Mouse (Mus musculus) hindbrain, embryonic 16.5 days (tissue): Measurements from ENCODE around the gene Olfr1247. TPM values are rescaled to one million over a fixed set of nuclear protein-coding genes. Genes with fewer than 3 reads are reported as not detected.
"Not testable (repeated sequence)": the region's sequence is repeated elsewhere in the genome, so short reads cannot be mapped to it uniquely, and the experiment has no call there.

Experiments
- ATAC-seq: fragments of 200-750 bp; cut with Nextera tagmentation; 2 replicates; pipeline ENCODE4 v1.8.0; 2017; ENCODE audit warnings: moderate TSS enrichment, moderate library complexity
- H3K27ac ChIP-seq: fragments of 300-500 bp; sonication (generic); 2 replicates; pipeline ENCODE4 v1.5.1; 2014; ENCODE audit warnings: low read depth, mild to moderate bottlenecking, control low read depth, low read length, moderate library complexity
- H3K27me3 ChIP-seq: fragments of 300-500 bp; sonication (generic); replicated peaks from 2 replicates; pipeline ENCODE4 v1.6.1; 2014; ENCODE audit warnings: low read length; ENCODE audit not compliant: control insufficient read depth, insufficient read depth
- H3K36me3 ChIP-seq: fragments of 300-500 bp; sonication (generic); 2 replicates; pipeline ENCODE4 v1.6.1; 2014; ENCODE audit warnings: mild to moderate bottlenecking, low read length, moderate library complexity, mixed read lengths; ENCODE audit not compliant: control insufficient read depth, insufficient read depth
- H3K4me1 ChIP-seq: fragments of 300-500 bp; sonication (generic); 2 replicates; pipeline ENCODE4 v1.6.1; 2014; ENCODE audit warnings: low read depth, low read length; ENCODE audit not compliant: control insufficient read depth, insufficient read depth
- H3K4me2 ChIP-seq: fragments of 300-500 bp; sonication (generic); 2 replicates; pipeline ENCODE4 v1.6.1; 2014; ENCODE audit warnings: mild to moderate bottlenecking, low read length, control low read depth, moderate library complexity
- H3K4me3 ChIP-seq: fragments of 300-500 bp; sonication (generic); 2 replicates; pipeline ENCODE4 v1.5.1; 2014; ENCODE audit warnings: mild to moderate bottlenecking, low read length, control low read depth, moderate library complexity
- H3K9ac ChIP-seq: fragments of 300-500 bp; sonication (generic); 2 replicates; pipeline ENCODE4 v1.6.1; 2014; ENCODE audit warnings: low read depth, mild to moderate bottlenecking, control low read depth, low read length, moderate library complexity
- H3K9me3 ChIP-seq: fragments of 300-500 bp; sonication (generic); 2 replicates; pipeline ENCODE4 v1.6.1; 2014; ENCODE audit warnings: mild to moderate bottlenecking, low read length, moderate library complexity; ENCODE audit not compliant: control insufficient read depth
- WGBS: fragments of 180-500 bp; shearing (Covaris S2); extraction: QIAGEN DNeasy Blood & Tissue Kit; methylation state at CpG from one replicate; pipeline ENCODE4 v1.1.7; 2014; 5-methylcytosine and 5-hydroxymethylcytosine counted together
- polyA plus RNA-seq: library from polyadenylated mRNA; unstranded; fragments of >200 nt; fragmentation: Nextera tagmentation; extraction: Ambion mirVana; gene quantifications from 2 replicates; pipeline ENCODE4 v1.2.1, GENCODE M21; 2015

Gene Olfr1247
- not detected in 2 replicates for polyA plus RNA-seq

GRCm38 (mm10) chr2:89614030-89614429 lies at the start of gene Olfr1247:
Gene Olfr1247 (minus strand): TSS chr2:89614130.
- Histone ChIP-seq H3K27ac (no peak within 1 kb of the TSS), H3K4me2 (no peak within 1 kb of the TSS), H3K9me3 (no peaks in the 10 kb centered on the region), H3K36me3 (no peaks in the 10 kb centered on the region), H3K4me3 (no peak within 1 kb of the TSS), H3K4me1 (no peaks in the 10 kb centered on the region), H3K9ac (no peak within 1 kb of the TSS), H3K27me3 (no peaks in the 10 kb centered on the region)
- 95% methylated on average over 2 of the region's 2 CpGs for WGBS
- no peak for ATAC-seq

DNA sequence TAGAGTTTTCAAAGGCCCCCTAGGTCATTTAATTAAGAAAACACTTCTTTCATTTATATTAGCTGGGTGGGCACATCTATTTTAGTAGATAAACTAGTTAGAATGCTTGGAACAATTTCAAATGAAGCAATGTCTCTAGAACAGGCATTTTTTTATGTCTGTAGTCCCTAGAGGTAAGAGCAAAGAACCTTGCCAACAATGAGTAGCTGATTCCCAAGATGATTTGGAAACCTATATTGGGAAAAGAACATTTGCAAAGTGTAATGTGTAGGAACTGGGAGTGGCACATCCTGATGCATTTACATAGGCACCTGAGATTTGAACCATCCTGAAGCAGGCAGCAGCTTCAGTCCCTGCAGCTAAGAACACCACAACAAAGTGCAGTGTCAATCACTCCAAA lies 47.4 kb upstream of the Olfr1247 start, which contains the start of gene Olfr1250:
Gene Olfr1250 (minus strand): TSS at position 101 of the 400 bp plus-strand sequence.
- no peaks in the 10 kb centered on the region for H3K9me3 ChIP-seq
- H3K4me2 ChIP-seq, result no peak within 1 kb of the TSS
- no peaks in the 10 kb centered on the region for H3K36me3 ChIP-seq
- H3K4me3 ChIP-seq, result no peak within 1 kb of the TSS
- H3K27me3 ChIP-seq, result no peaks in the 10 kb centered on the region
- H3K9ac ChIP-seq, result no peak within 1 kb of the TSS
- no peaks in the 10 kb centered on the region for H3K4me1 ChIP-seq
- no peak within 1 kb of the TSS for H3K27ac ChIP-seq
- ATAC-seq, result no peak

DNA sequence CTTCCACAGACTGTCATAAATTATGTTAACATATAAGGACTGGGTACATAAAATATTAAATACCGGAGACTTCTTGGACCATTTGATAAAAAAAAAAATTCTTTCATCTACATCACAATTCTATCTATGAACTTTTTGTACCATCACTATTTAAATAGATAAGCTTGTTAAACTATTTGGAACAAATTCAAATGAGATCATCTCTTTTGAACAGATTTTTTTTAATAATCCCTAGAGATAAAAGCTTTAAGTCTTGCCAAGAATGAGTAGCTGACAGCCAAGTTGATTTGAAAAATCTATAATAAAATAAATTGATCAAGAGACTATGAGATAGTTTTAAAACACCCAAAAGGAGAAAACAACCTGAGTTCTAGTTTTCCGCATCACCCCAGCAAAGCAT lies 21.0 kb upstream of the Olfr1247 start, which contains the start of gene Olfr1249:
Gene Olfr1249 (minus strand): TSS at position 101 of the 400 bp plus-strand sequence.
- no peak within 1 kb of the TSS for H3K9ac ChIP-seq
- no peaks in the 10 kb centered on the region for H3K27me3 ChIP-seq
- no peaks in the 10 kb centered on the region for H3K9me3 ChIP-seq
- no peak within 1 kb of the TSS for H3K4me2 ChIP-seq
- no peak within 1 kb of the TSS for H3K4me3 ChIP-seq
- no peaks in the 10 kb centered on the region for H3K4me1 ChIP-seq
- WGBS, result 92% methylated on average over 2 of the region's 2 CpGs
- ATAC-seq, result no peak
- H3K27ac ChIP-seq, result no peak within 1 kb of the TSS
- no peaks in the 10 kb centered on the region for H3K36me3 ChIP-seq

- not testable (repeated sequence) for H3K27ac ChIP-seq, H3K27me3 ChIP-seq, ATAC-seq, H3K4me2 ChIP-seq, H3K36me3 ChIP-seq, H3K9ac ChIP-seq, H3K9me3 ChIP-seq, H3K4me1 ChIP-seq, H3K4me3 ChIP-seq
- 90% methylated on average over 1 of the region's 1 CpGs for WGBS
Observed at GRCm38 (mm10) chr2:89618145-89618544, 4.2 kb upstream of the Olfr1247 start, which contains the start of gene Olfr1248. Gene Olfr1248 (minus strand): TSS chr2:89618245.

DNA sequence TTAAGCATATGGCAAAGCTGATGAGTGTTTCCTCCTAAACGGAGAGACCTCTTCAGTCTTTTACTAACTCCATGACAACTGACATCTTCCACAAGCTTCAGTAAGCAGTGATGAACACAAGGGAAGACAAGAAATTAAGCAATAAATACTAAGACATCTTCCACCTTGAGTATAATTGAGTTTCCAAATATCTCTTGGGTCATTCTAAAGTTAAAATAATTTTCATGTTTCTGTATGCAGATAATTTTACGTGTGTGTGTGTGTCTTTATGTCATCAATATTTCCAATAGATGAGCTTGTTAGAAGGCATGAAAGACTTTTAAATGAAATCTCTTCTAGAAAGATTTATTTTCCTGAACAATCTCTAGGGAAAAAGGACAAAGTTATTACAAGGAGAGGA lies 20.9 kb downstream of the Olfr1247 start, which contains the start of gene Olfr1246:
Gene Olfr1246 (minus strand): TSS at position 101 of the 400 bp plus-strand sequence.
- Histone ChIP-seq H3K27ac (no peak within 1 kb of the TSS), H3K4me1 (no peaks in the 10 kb centered on the region), H3K4me3 (no peak within 1 kb of the TSS), H3K36me3 (no peaks in the 10 kb centered on the region), H3K4me2 (no peak within 1 kb of the TSS), H3K9ac (no peak within 1 kb of the TSS), H3K9me3 (no peaks in the 10 kb centered on the region), H3K27me3 (no peaks in the 10 kb centered on the region)
- 77% methylated on average over 2 of the region's 2 CpGs for WGBS
- ATAC-seq, result no peak

GRCm38 (mm10) chr2:89578347-89578746 lies 35.6 kb downstream of the Olfr1247 start, which contains the start of gene Olfr1245:
Gene Olfr1245 (minus strand): TSS chr2:89578447.
- Histone ChIP-seq H3K27me3 (no peaks in the 10 kb centered on the region), H3K36me3 (no peaks in the 10 kb centered on the region), H3K4me3 (no peak within 1 kb of the TSS), H3K9me3 (no peaks in the 10 kb centered on the region), H3K9ac (no peak within 1 kb of the TSS), H3K4me1 (no peaks in the 10 kb centered on the region), H3K4me2 (no peak within 1 kb of the TSS), H3K27ac (no peak within 1 kb of the TSS)
- WGBS, result 84% methylated on average over 1 of the region's 1 CpGs
- ATAC-seq, result no peak

- not testable (repeated sequence) for H3K4me2 ChIP-seq, H3K27me3 ChIP-seq, H3K4me3 ChIP-seq, H3K36me3 ChIP-seq, H3K27ac ChIP-seq, ATAC-seq, H3K9me3 ChIP-seq, H3K4me1 ChIP-seq, H3K9ac ChIP-seq
- WGBS, result 59% methylated on average over 2 of the region's 2 CpGs
Observed at GRCm38 (mm10) chr2:89562706-89563105, 51.2 kb downstream of the Olfr1247 start.

Other genes starting within 250 kb of the Olfr1247 start
- gene Olfr1234, start 249.3 kb downstream of the Olfr1247 start, polyA plus RNA-seq, result not detected in 2 replicates
- gene Olfr1238, start 204.5 kb downstream of the Olfr1247 start, polyA plus RNA-seq, result not detected in 2 replicates
- gene Olfr1239, start 193.7 kb downstream of the Olfr1247 start, polyA plus RNA-seq, result not detected in 2 replicates
- gene Olfr1240, start 171.1 kb downstream of the Olfr1247 start, polyA plus RNA-seq, result not detected in 2 replicates
- not detected in 2 replicates for gene Olfr1241, start 127.0 kb downstream of the Olfr1247 start, polyA plus RNA-seq
- gene Olfr1242, start 115.8 kb downstream of the Olfr1247 start, polyA plus RNA-seq, result not detected in 2 replicates
- gene Olfr1243, start 82.6 kb downstream of the Olfr1247 start, polyA plus RNA-seq, result not detected in 2 replicates
- not detected in 2 replicates for gene Olfr1245, start 35.7 kb downstream of the Olfr1247 start, polyA plus RNA-seq
- gene Olfr1246, start 21.0 kb downstream of the Olfr1247 start, polyA plus RNA-seq, result not detected in 2 replicates
- gene Olfr1248, start 4.1 kb upstream of the Olfr1247 start, polyA plus RNA-seq, result not detected in 2 replicates
- not detected in 2 replicates for gene Olfr1249, start 20.9 kb upstream of the Olfr1247 start, polyA plus RNA-seq
- gene Olfr1250, start 47.3 kb upstream of the Olfr1247 start, polyA plus RNA-seq, result not detected in 2 replicates
- gene Olfr1251, start 57.8 kb upstream of the Olfr1247 start, polyA plus RNA-seq, result not detected in 2 replicates
- not detected in 2 replicates for gene Olfr1252, start 110.9 kb upstream of the Olfr1247 start, polyA plus RNA-seq
- gene Olfr1253, start 143.0 kb upstream of the Olfr1247 start, polyA plus RNA-seq, result not detected in 2 replicates
- not detected in 2 replicates for gene Olfr1254, start 179.5 kb upstream of the Olfr1247 start, polyA plus RNA-seq
- not detected in 2 replicates for gene Olfr1255, start 197.9 kb upstream of the Olfr1247 start, polyA plus RNA-seq
- not detected in 2 replicates for gene Olfr1256, start 227.4 kb upstream of the Olfr1247 start, polyA plus RNA-seq
- gene Olfr48, start 234.1 kb upstream of the Olfr1247 start, polyA plus RNA-seq, result 0.13 and 0.29 TPM in 2 replicates